13 mouse cellular contexts compared by ENCODE assay signal in genomic region chr11:112817829-112818650, GRCm38 (mm10). TPM values are rescaled to one million over a fixed set of nuclear protein-coding genes. Genes with fewer than 3 reads are reported as not detected.
DNase-seq lines count a peak whose midpoint lies in the region; ATAC-seq and TF ChIP-seq lines count a peak whose summit lies in the region.
"Had no signal": no experiment of that assay in that cellular context is flagged by ENCODE, and none has a peak within 500 bp of the region (broad histone marks: within the 10 kb centered on the region; RNA-seq: fewer than 3 reads in every experiment).

No protein-coding gene starts in this region.

- DNase-seq in left cerebral cortex, postnatal 4 days: peak; percentile 88
- DNase-seq in left cerebral cortex, adult 18-20 months (ENCODE audit: low spot score in 2 of 2): no peak
- peak; percentile 23 for DNase-seq in embryonic facial prominence, embryonic 14.5 days (ENCODE audit: low spot score)
- no peak for DNase-seq in spleen, postnatal 36 days (ENCODE audit: low spot score in 2 of 2)
- DNase-seq in lung, postnatal 0 days (ENCODE audit: low spot score): no peak
- no peak for DNase-seq in layer of hippocampus, adult 11-12 months (ENCODE audit: low spot score)
- DNase-seq: right cerebral cortex, postnatal 25 days; thymus, postnatal 25 days had no signal

- no peak overlapping the region for H3K27ac ChIP-seq in embryonic facial prominence, embryonic 14.5 days (replicated peaks; ENCODE audit: low read depth, low read length)
- H3K27ac ChIP-seq in intestine, embryonic 16.5 days (ENCODE audit: low read length): no peak overlapping the region
- no peak overlapping the region for H3K27ac ChIP-seq in neural tube, embryonic 14.5 days (ENCODE audit: low read depth, low read length)
- H3K27ac ChIP-seq in lung, postnatal 0 days (ENCODE audit: low read length): no peak overlapping the region
- H3K27ac ChIP-seq: heart, embryonic 10.5 days; kidney, postnatal 0 days; limb, embryonic 13.5 days had no signal

- no peak for TF ChIP-seq EP300 in lung, postnatal 0 days (IDR thresholded peaks at IDR 0.05)

- H3K9ac ChIP-seq in embryonic facial prominence, embryonic 14.5 days (ENCODE audit: low read depth, low read length): no peak overlapping the region
- H3K9ac ChIP-seq in intestine, embryonic 16.5 days (ENCODE audit: low read depth, low read length): no peak overlapping the region
- no peak overlapping the region for H3K9ac ChIP-seq in neural tube, embryonic 14.5 days (replicated peaks; ENCODE audit: low read depth, low read length)
- H3K9ac ChIP-seq in lung, postnatal 0 days (replicated peaks; ENCODE audit: low read depth): no peak overlapping the region
- H3K9ac ChIP-seq: limb, embryonic 13.5 days had no signal

- H3K9me3 ChIP-seq in embryonic facial prominence, embryonic 14.5 days (ENCODE audit: control insufficient read depth, low read length): no peaks in the 10 kb centered on the region
- no peaks in the 10 kb centered on the region for H3K9me3 ChIP-seq in intestine, embryonic 16.5 days (ENCODE audit: control insufficient read depth, low read length)
- H3K9me3 ChIP-seq in neural tube, embryonic 14.5 days (ENCODE audit: control insufficient read depth, low read length): no peaks in the 10 kb centered on the region
- H3K9me3 ChIP-seq in lung, postnatal 0 days (ENCODE audit: low read length): no peaks in the 10 kb centered on the region
- H3K9me3 ChIP-seq: heart, embryonic 10.5 days; limb, embryonic 13.5 days had no signal

- no peaks in the 10 kb centered on the region for H3K27me3 ChIP-seq in embryonic facial prominence, embryonic 14.5 days (replicated peaks; ENCODE audit: control insufficient read depth, insufficient read depth, low read length)
- H3K27me3 ChIP-seq in intestine, embryonic 16.5 days (replicated peaks; ENCODE audit: control insufficient read depth, insufficient read depth, low read length): no peaks in the 10 kb centered on the region
- no peaks in the 10 kb centered on the region for H3K27me3 ChIP-seq in neural tube, embryonic 14.5 days (ENCODE audit: control insufficient read depth, insufficient read depth, low read length)
- no peaks in the 10 kb centered on the region for H3K27me3 ChIP-seq in lung, postnatal 0 days (replicated peaks; ENCODE audit: insufficient read depth, low read length)
- H3K27me3 ChIP-seq: limb, embryonic 13.5 days had no signal

- no peak overlapping the region for H3K4me3 ChIP-seq in embryonic facial prominence, embryonic 14.5 days (ENCODE audit: low read depth, low read length)
- H3K4me3 ChIP-seq in intestine, embryonic 16.5 days (ENCODE audit: low read length): no peak overlapping the region
- no peak overlapping the region for H3K4me3 ChIP-seq in neural tube, embryonic 14.5 days (ENCODE audit: low read depth, low read length)
- H3K4me3 ChIP-seq in lung, postnatal 0 days (ENCODE audit: low read depth, low read length): no peak overlapping the region
- H3K4me3 ChIP-seq: heart, embryonic 10.5 days; limb, embryonic 13.5 days had no signal

- TF ChIP-seq CTCF in lung, postnatal 0 days (IDR thresholded peaks at IDR 0.05): no peak

- no peaks in the 10 kb centered on the region for H3K36me3 ChIP-seq in embryonic facial prominence, embryonic 14.5 days (ENCODE audit: control insufficient read depth, insufficient read depth, low read length)
- no peaks in the 10 kb centered on the region for H3K36me3 ChIP-seq in intestine, embryonic 16.5 days (ENCODE audit: control insufficient read depth, insufficient read depth, low read length)
- no peaks in the 10 kb centered on the region for H3K36me3 ChIP-seq in neural tube, embryonic 14.5 days (ENCODE audit: control insufficient read depth, insufficient read depth, low read length)
- no peaks in the 10 kb centered on the region for H3K36me3 ChIP-seq in lung, postnatal 0 days (ENCODE audit: insufficient read depth, low read length)
- H3K36me3 ChIP-seq: heart, embryonic 10.5 days; limb, embryonic 13.5 days had no signal

- ATAC-seq in embryonic facial prominence, embryonic 14.5 days (ENCODE audit: low read depth): peak; percentile 53; the same call in 1 of the 2 replicates
- peak; percentile 33 for ATAC-seq in intestine, embryonic 16.5 days
- peak; percentile 80 for ATAC-seq in neural tube, embryonic 14.5 days (ENCODE audit: low read depth)
- no peak for ATAC-seq in lung, postnatal 0 days

- intact Hi-C loops in left cerebral cortex, postnatal 4 days (cut with DNase I): no loop called here

- WGBS in embryonic facial prominence, embryonic 14.5 days: 48% methylated on average over 14 of the region's 14 CpGs
- 59% methylated on average over 14 of the region's 14 CpGs for WGBS in intestine, embryonic 16.5 days
- 23% methylated on average over 14 of the region's 14 CpGs for WGBS in neural tube, embryonic 14.5 days
- 56% methylated on average over 14 of the region's 14 CpGs for WGBS in lung, postnatal 0 days

- H3K4me2 ChIP-seq in embryonic facial prominence, embryonic 14.5 days (ENCODE audit: low read depth, low read length): no peak overlapping the region
- H3K4me2 ChIP-seq in intestine, embryonic 16.5 days (ENCODE audit: low read depth, low read length): no peak overlapping the region
- H3K4me2 ChIP-seq in neural tube, embryonic 14.5 days (ENCODE audit: low read depth, low read length): no peak overlapping the region
- no peak overlapping the region for H3K4me2 ChIP-seq in lung, postnatal 0 days (replicated peaks; ENCODE audit: low read depth, low read length)
- H3K4me2 ChIP-seq: limb, embryonic 13.5 days had no signal

- 0 out of 2 replicates have a peak, but pooled peaks cover 7% of the 10 kb centered on the region for H3K4me1 ChIP-seq in embryonic facial prominence, embryonic 14.5 days (ENCODE audit: control insufficient read depth, insufficient read depth, low read length)
- peaks cover 6% of the 10 kb centered on the region; the same call in 1 of the 2 replicates for H3K4me1 ChIP-seq in intestine, embryonic 16.5 days (ENCODE audit: control insufficient read depth, insufficient read depth, low read length)
- no peaks in the 10 kb centered on the region for H3K4me1 ChIP-seq in neural tube, embryonic 14.5 days (ENCODE audit: control insufficient read depth, insufficient read depth, low read length)
- peaks cover 3% of the 10 kb centered on the region; the same call in 1 of the 2 replicates for H3K4me1 ChIP-seq in lung, postnatal 0 days (ENCODE audit: insufficient read depth, low read depth, low read length)

RNA-seq across cellular contexts. Expression of gene Sox9, which starts 36.0 kb away (rescaled TPM):
- total RNA-seq in left cerebral cortex, postnatal 4 days (2021): 10 to 100 TPM; 21.3 to 21.4 TPM
- 10 to 100 TPM; 22.8 to 24.2 TPM for total RNA-seq in left cerebral cortex, adult 18-20 months (2021)
- polyA plus RNA-seq in embryonic facial prominence, embryonic 14.5 days (2014; fragmentation: Nextera tagmentation; extraction: Ambion mirVana): 48.0 and 61.8 TPM in 2 replicates
- polyA plus RNA-seq in intestine, embryonic 16.5 days (2015; fragmentation: Nextera tagmentation; extraction: Ambion mirVana): 25.5 and 26.5 TPM in 2 replicates
- polyA plus RNA-seq in neural tube, embryonic 14.5 days (2014; fragmentation: Nextera tagmentation; extraction: Ambion mirVana): 34.4 and 39.6 TPM in 2 replicates
- 8.5 and 9.0 TPM in 2 replicates for polyA plus RNA-seq in lung, postnatal 0 days (2015; fragmentation: Nextera tagmentation; extraction: Ambion mirVana)

Comparison
In these comparisons a context has a peak if more than half of its experiments do, and no peak if none do; other contexts are left out.
1. DNase-seq: peak in left cerebral cortex, postnatal 4 days (single experiment) and embryonic facial prominence, embryonic 14.5 days (single experiment); none in left cerebral cortex, adult 18-20 months (0 of 2), spleen, postnatal 36 days (0 of 2), lung, postnatal 0 days (single experiment) and layer of hippocampus, adult 11-12 months (single experiment).